Mouse (Mus musculus) limb, embryonic 14.5 days (tissue): ENCODE measurements around the gene Pigo. TPM values are rescaled to one million over a fixed set of nuclear protein-coding genes. Genes with fewer than 3 reads are reported as not detected.

ENCODE experiments used
- ATAC-seq: fragments of 200-750 bp; cut with Nextera tagmentation; 2 replicates; pipeline ENCODE4 v1.8.0; 2017; ENCODE audit warnings: low read depth, moderate number of reproducible peaks, moderate TSS enrichment; ENCODE audit not compliant: low FRiP score
- DNase-seq: peaks from one replicate; pipeline ENCODE4 v3.0.0-alpha.2; 2015; ENCODE audit warnings: low spot score
- H3K27ac ChIP-seq: fragments of 300-500 bp; sonication (generic); replicated peaks from 2 replicates; pipeline ENCODE4 v1.5.1; 2014; ENCODE audit warnings: low read depth, mild to moderate bottlenecking, low read length, moderate library complexity, mixed read lengths
- H3K27me3 ChIP-seq: fragments of 300-500 bp; sonication (generic); 2 replicates; pipeline ENCODE4 v1.6.1; 2014; ENCODE audit warnings: low read length, mixed read lengths; ENCODE audit not compliant: control insufficient read depth, insufficient read depth
- H3K36me3 ChIP-seq: fragments of 300-500 bp; sonication (generic); 2 replicates; pipeline ENCODE4 v1.6.1; 2014; ENCODE audit warnings: mild to moderate bottlenecking, low read length, moderate library complexity, mixed read lengths; ENCODE audit not compliant: control insufficient read depth, insufficient read depth
- H3K4me1 ChIP-seq: fragments of 300-500 bp; sonication (generic); 2 replicates; pipeline ENCODE4 v1.6.1; 2014; ENCODE audit warnings: antibody characterized with exemption, low read length, mixed read lengths; ENCODE audit not compliant: control insufficient read depth, insufficient read depth
- H3K4me2 ChIP-seq: fragments of 300-500 bp; sonication (generic); replicated peaks from 2 replicates; pipeline ENCODE4 v1.6.1; 2014; ENCODE audit warnings: low read depth, mild to moderate bottlenecking, low read length, moderate library complexity; ENCODE audit not compliant: severe bottlenecking
- H3K4me3 ChIP-seq: fragments of 300-500 bp; sonication (generic); replicated peaks from 2 replicates; pipeline ENCODE4 v1.5.1; 2014; ENCODE audit warnings: low read length
- H3K9ac ChIP-seq: fragments of 300-500 bp; sonication (generic); 2 replicates; pipeline ENCODE4 v1.6.1; 2014; ENCODE audit warnings: mild to moderate bottlenecking, low read depth, low read length, moderate library complexity; ENCODE audit not compliant: severe bottlenecking
- H3K9me3 ChIP-seq: fragments of 300-500 bp; sonication (generic); 2 replicates; pipeline ENCODE4 v1.6.1; 2016; ENCODE audit warnings: low read length; ENCODE audit not compliant: control insufficient read depth
- POLR2A ChIP-seq: fragments of 200-500 bp; IDR thresholded peaks from 2 replicates; pipeline ENCODE4 v1.8.0; 2012; ENCODE audit warnings: inconsistent platforms, mild to moderate bottlenecking, moderate library complexity, borderline replicate concordance; ENCODE audit not compliant: insufficient read depth, insufficient read length; ENCODE audit errors: extremely low read depth
- WGBS: fragments of 180-500 bp; shearing (Covaris S2); extraction: QIAGEN DNeasy Blood & Tissue Kit; methylation state at CpG from one replicate; pipeline ENCODE4 v1.1.7; 2014; 5-methylcytosine and 5-hydroxymethylcytosine counted together
- polyA plus RNA-seq, 2 experiments: library from polyadenylated mRNA; depleted of rRNA in 1 of 2; stranded (reverse) in 1 of 2; unstranded in 1 of 2; fragments of >200 nt; fragmentation: Nextera tagmentation in 1 of 2; extraction: Ambion mirVana in 1 of 2; gene quantifications; 2 replicates each; pipeline versions ENCODE4 v1.2.1 to v1.2.3; 2012 to 2014

Pigo gene
- polyA plus RNA-seq, 2 experiments: 17.6 to 33.4 TPM

GRCm38 (mm10) chr4:43012091-43012490 lies 13.5 kb downstream of the Pigo start:
- no peak overlapping the region for H3K27ac ChIP-seq
- H3K9me3 ChIP-seq: no peaks in the 10 kb centered on the region
- no peak for TF ChIP-seq POLR2A
- ATAC-seq (no peak), DNase-seq (no peak)
- no peak overlapping the region for H3K4me2 ChIP-seq
- peaks cover 5% of the 10 kb centered on the region for H3K4me1 ChIP-seq
- H3K36me3 ChIP-seq: peaks cover 7% of the 10 kb centered on the region; the same call in 1 of the 2 replicates
- no peak overlapping the region for H3K4me3 ChIP-seq
- no peaks in the 10 kb centered on the region for H3K27me3 ChIP-seq
- H3K9ac ChIP-seq: no peak overlapping the region
- 98% methylated on average over 1 of the region's 1 CpGs for WGBS

- Histone ChIP-seq H3K9me3 (no peaks in the 10 kb centered on the region), H3K27me3 (no peaks in the 10 kb centered on the region), H3K4me3 (peak within 1 kb of the TSS; percentile 74), H3K9ac (peak within 1 kb of the TSS; percentile 61), H3K4me1 (peaks cover 5% of the 10 kb centered on the region), H3K36me3 (no peaks in the 10 kb centered on the region), H3K27ac (peak within 1 kb of the TSS; percentile 28; the same call in 1 of the 2 replicates), H3K4me2 (peak within 1 kb of the TSS; percentile 83)
- 0 out of 2 replicates have a peak, but pooled peaks have one; percentile 16 for TF ChIP-seq POLR2A
- DNase-seq (peak; percentile 90), ATAC-seq (peak; percentile 91)
- 1% methylated on average over 37 of the region's 37 CpGs for WGBS
These were observed 15.2 kb downstream of the Pigo start, which contains the start of gene Fancg for GRCm38 (mm10) chr4:43010161-43011038. Gene Fancg (minus strand): TSS chr4:43010506.

GRCm38 (mm10) chr4:43005765-43006164 lies 19.9 kb downstream of the Pigo start:
- TF ChIP-seq POLR2A: no peak
- H3K36me3 ChIP-seq: 0 out of 2 replicates have a peak, but pooled peaks cover 11% of the 10 kb centered on the region
- no peak overlapping the region for H3K9ac ChIP-seq
- DNase-seq: no peak
- H3K4me1 ChIP-seq: peaks cover 5% of the 10 kb centered on the region
- ATAC-seq: no peak
- no peak overlapping the region for H3K4me3 ChIP-seq
- no peaks in the 10 kb centered on the region for H3K9me3 ChIP-seq
- H3K4me2 ChIP-seq: no peak overlapping the region
- H3K27ac ChIP-seq: no peak overlapping the region
- 61% methylated on average over 2 of the region's 2 CpGs for WGBS
- H3K27me3 ChIP-seq: no peaks in the 10 kb centered on the region

- Histone ChIP-seq H3K4me1 (peaks cover 5% of the 10 kb centered on the region), H3K9ac (no peak overlapping the region), H3K27ac (no peak overlapping the region), H3K27me3 (no peaks in the 10 kb centered on the region), H3K9me3 (no peaks in the 10 kb centered on the region), H3K4me2 (no peak overlapping the region), H3K4me3 (no peak overlapping the region), H3K36me3 (0 out of 2 replicates have a peak, but pooled peaks cover 11% of the 10 kb centered on the region)
- no peak for DNase-seq
- WGBS: 86% methylated on average over 3 of the region's 3 CpGs
- no peak for ATAC-seq
- TF ChIP-seq POLR2A: no peak
These were observed 20.7 kb downstream of the Pigo start for GRCm38 (mm10) chr4:43004951-43005350.

GRCm38 (mm10) chr4:43002756-43003439 lies 22.7 kb downstream of the Pigo start:
- 79% methylated on average over 12 of the region's 12 CpGs for WGBS
- Histone ChIP-seq H3K9me3 (no peaks in the 10 kb centered on the region), H3K36me3 (0 out of 2 replicates have a peak, but pooled peaks cover 11% of the 10 kb centered on the region), H3K4me1 (peaks cover 8% of the 10 kb centered on the region), H3K27me3 (no peaks in the 10 kb centered on the region), H3K4me2 (no peak overlapping the region), H3K9ac (no peak overlapping the region), H3K4me3 (no peak overlapping the region), H3K27ac (no peak overlapping the region)
- DNase-seq (no peak), ATAC-seq (no peak)
- TF ChIP-seq POLR2A: no peak
